Mouse (Mus musculus) adipocyte (in vitro differentiated cells): ENCODE measurements around the gene Spg7.
A peak's percentile ranks its signal among the peaks of the same experiment; 100 is the strongest.
"Not testable (repeated sequence)": the region's sequence is repeated elsewhere in the genome, so short reads cannot be mapped to it uniquely, and the experiment has no call there.

Experiments used
- DNase-seq: peaks from one replicate; pipeline ENCODE4 v3.0.0-alpha.2; 2016; ENCODE audit warnings: low spot score

The Spg7 gene

GRCm38 (mm10) chr8:123041008-123041773, 21.6 kb upstream of the Spg7 start:
- DNase-seq: peak; percentile 83

GRCm38 (mm10) chr8:123041774-123042105, 21.0 kb upstream of the Spg7 start:
- no peak for DNase-seq

GRCm38 (mm10) chr8:123042158-123042973, 20.4 kb upstream of the Spg7 start, which contains the start of gene Ankrd11:
Gene Ankrd11 (minus strand): TSS chr8:123042277.
- DNase-seq: peak; percentile 99

GRCm38 (mm10) chr8:123042974-123043625, 19.6 kb upstream of the Spg7 start:
- DNase-seq: peak; percentile 56

- DNase-seq: peak; percentile 79
These were observed 18.8 kb upstream of the Spg7 start for GRCm38 (mm10) chr8:123043941-123044340.

GRCm38 (mm10) chr8:123044743-123045425, 17.9 kb upstream of the Spg7 start:
- DNase-seq: not testable (repeated sequence)

- no peak for DNase-seq
These were observed 16.0 kb upstream of the Spg7 start for GRCm38 (mm10) chr8:123046706-123047105.

GRCm38 (mm10) chr8:123047827-123048226, 14.9 kb upstream of the Spg7 start:
- no peak for DNase-seq

- DNase-seq: peak; percentile 77
These were observed 14.3 kb upstream of the Spg7 start for GRCm38 (mm10) chr8:123048402-123048801.

- DNase-seq: no peak
These were observed 11.3 kb upstream of the Spg7 start for GRCm38 (mm10) chr8:123051458-123051857.

GRCm38 (mm10) chr8:123064072-123064471, 1.3 kb downstream of the Spg7 start:
- DNase-seq: no peak

GRCm38 (mm10) chr8:123064809-123065213, 2.1 kb downstream of the Spg7 start:
- no peak for DNase-seq

GRCm38 (mm10) chr8:123065214-123066100, 2.7 kb downstream of the Spg7 start:
- peak; percentile 98 for DNase-seq

- no peak for DNase-seq
These were observed 3.5 kb downstream of the Spg7 start for GRCm38 (mm10) chr8:123066101-123066683.

GRCm38 (mm10) chr8:123071176-123071575, 8.4 kb downstream of the Spg7 start:
- DNase-seq: peak; percentile 84

GRCm38 (mm10) chr8:123077213-123077612, 14.5 kb downstream of the Spg7 start:
- DNase-seq: no peak

- DNase-seq: no peak
These were observed 20.3 kb downstream of the Spg7 start for GRCm38 (mm10) chr8:123082993-123083392.

GRCm38 (mm10) chr8:123083610-123084009, 20.9 kb downstream of the Spg7 start:
- DNase-seq: no peak

GRCm38 (mm10) chr8:123087289-123087688, 24.5 kb downstream of the Spg7 start:
- DNase-seq: no peak

GRCm38 (mm10) chr8:123097216-123097615, 34.5 kb downstream of the Spg7 start:
- no peak for DNase-seq
